Mouse (Mus musculus): Measurements from ENCODE around the gene Cstb.

The Cstb gene

DNA sequence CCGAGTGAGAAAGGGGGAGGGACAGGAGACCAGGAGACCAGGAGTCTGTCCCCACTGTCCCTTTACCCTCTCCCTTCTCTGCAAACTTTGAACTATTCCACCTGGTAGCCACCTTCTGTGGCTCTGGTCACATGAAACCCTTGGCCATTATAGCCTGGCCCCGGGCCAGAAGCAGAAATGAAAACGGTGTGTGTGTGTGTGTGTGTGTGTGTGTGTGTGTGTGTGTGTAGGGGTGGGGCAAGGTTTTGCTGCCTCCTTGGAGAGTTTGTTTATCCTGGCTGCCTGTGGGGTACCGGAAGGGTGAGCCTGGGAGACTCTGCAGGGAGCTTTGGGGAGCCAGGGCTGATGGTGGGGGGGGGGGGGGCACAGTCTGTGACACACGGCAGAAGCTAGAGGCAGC is 35.0 kb downstream of the Cstb start:
- DNase-seq (ENCODE audit: low read depth, low spot score): no peak

DNA sequence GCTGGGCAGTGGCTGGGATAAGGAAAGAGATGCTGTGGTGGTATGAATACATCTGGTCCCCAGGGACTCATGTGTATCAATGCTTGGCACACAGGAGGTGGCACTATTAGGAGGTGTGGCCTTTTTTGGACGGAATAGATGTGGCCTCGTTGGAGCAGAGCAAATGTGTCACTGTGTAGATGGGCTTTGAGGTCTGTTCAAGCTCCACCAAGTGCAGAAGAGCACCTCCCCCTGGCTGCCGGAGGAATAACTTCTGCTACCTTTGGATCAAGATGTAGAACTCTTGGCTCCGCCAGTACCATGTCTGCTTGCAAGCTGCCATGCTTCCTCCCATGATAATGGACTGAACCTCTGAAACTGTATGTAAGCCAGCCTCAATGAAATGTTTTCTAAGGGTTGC is 36.3 kb downstream of the Cstb start:
- no peak for DNase-seq (ENCODE audit: low read depth, low spot score)

DNA sequence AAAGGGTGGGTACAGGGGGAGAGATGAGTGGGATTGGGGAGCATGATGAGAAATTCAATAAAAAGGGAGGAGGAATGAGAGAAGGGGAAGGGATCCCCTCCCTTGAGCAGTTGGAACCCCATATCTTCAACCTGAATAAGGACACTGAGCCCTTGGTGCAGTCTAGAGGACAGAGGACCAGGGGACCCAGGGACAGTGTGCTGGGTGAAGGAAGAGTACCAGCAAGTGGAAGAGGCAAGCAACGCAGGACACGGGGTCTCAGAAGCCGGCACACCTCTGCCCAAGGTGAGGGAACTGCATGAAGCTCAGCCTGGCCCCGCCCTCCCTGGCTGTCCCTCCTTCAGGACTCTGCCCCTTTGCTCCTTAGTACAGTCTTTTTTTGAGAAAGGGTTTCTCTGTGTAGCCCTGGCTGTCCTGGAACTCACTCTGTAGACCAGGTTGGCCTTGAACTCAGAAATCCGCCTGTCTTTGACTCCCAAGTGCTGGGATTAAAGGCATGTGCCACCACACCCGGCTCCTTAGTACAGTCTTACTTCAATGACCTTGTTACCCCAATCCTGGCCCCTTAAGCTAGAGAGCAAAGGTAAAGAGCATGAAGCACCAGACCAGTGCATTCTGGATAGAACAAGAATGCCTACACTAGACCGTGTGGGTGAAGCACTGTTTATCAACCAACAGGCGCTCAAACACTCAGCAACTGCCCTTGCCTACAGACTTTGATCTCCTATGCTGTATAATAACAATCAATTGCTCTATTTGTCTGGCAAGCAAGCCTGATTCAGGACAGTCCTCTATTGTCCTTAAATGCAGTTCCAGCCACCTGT is 37.7 kb downstream of the Cstb start:
- no peak for DNase-seq (ENCODE audit: low read depth, low spot score)

DNA sequence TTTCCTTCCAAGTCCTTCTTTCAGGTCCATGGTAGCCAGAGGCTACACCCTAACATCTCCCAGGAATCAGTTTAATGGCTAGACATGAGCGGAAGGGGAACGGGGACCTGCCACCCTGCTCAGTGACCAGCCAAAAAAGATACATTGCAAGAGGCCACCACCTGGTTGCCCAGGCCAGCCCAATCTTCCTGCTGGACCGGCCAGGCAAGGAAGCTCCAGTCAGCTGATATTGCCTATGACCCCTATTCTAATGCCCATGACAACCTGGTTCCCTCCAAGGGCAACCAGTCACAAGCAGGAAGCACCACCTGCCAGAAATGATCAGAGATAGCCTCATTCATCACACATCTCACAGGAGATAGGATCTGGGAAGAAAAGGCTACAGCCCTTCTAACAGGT is 38.3 kb downstream of the Cstb start:
- no peak for DNase-seq (ENCODE audit: low read depth, low spot score)

DNA sequence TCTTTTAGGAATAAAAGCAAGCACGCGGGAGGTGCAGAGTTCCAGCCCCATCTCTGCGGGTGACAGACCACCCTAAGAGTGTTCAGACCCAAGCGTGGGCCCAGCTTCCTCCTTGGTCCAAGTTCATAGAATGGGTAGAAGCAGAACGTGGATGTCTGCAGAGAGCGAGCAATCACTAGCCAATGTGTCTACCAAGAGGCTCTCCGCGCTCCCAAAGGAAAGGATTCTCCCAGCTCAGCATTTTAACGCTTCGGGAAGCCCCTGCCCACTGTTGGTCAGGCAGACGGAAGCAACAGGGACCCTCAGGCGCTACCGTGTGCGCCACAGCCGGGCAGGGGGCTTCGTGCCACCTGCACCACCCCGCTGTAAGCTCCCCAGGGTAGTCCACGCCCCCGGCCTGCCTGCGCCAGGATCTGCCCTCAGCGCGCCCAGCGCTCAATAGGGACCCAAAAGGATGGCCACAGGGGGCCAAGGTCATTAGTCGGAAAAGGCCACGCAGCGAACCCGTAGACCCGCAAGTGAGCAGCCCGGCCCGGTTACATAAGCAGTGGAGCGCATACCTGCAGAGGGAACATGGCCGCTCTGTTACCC is 38.8 kb downstream of the Cstb start:
- no peak for DNase-seq (ENCODE audit: low read depth, low spot score)

DNA sequence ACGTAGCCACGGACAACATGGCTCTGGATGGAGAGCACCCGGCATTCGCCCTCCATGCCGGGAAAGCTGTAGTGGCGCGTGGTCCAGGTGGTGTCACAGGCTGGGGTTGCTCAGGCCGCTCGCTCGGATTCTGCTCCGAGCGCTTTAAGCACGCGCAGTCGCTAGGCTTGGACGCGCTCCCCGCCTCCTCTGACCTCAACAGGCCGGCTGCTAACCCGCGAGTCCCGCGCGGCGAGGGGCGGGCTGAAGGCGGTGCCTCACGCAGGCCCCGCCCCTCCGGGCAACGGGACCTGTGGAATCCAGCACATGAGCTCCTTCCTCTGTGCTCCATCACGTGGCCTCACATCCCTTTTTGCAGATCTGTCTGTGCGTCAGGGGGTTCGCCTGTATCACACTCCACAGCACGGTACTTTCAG is 39.3 kb downstream of the Cstb start, which contains the start of gene Pdxk:
Gene Pdxk, minus strand, starts transcription at position 184 of the 416 bp plus-strand sequence.
- DNase-seq (ENCODE audit: low read depth, low spot score): peak; percentile 90

DNA sequence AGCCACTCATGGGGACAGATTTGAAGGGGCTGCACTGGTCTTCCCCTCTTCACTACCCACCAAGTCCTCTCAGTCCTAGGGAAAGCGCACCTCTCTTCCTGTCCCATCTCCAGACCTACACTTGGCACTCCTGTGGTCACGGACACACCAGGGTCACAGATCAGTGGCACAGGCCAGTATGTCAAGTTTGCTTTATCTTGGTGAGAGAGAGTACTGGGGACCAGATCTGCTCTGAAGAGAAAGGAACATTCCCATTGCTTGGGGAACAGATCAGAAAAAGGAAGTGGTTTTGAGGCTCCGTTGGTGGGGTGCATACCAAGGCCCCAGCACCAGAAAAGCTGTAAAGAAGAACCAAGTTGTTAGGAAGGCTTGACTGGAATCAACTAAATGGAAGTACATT is 40.0 kb downstream of the Cstb start:
- DNase-seq (ENCODE audit: low read depth, low spot score): no peak

DNA sequence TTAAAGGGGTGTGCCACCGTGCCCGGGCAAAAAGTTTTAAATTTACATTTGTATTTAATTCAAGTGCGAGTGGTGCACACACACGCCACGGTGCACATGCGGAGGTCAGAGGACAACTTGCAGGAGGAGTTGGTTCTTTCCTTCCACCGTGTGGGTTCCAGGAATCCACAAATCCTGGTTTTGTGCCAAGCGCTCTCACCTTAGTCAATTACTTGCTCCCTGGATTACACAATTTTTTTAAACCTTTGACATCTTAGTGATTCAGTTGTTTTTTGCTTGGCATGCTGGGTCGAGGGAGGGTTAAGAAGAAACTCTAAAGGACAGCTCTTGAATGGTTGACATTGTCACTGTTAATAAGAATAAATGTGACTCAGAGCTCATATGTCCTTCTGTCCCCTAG is 41.2 kb downstream of the Cstb start:
- DNase-seq (ENCODE audit: low read depth, low spot score): no peak

DNA sequence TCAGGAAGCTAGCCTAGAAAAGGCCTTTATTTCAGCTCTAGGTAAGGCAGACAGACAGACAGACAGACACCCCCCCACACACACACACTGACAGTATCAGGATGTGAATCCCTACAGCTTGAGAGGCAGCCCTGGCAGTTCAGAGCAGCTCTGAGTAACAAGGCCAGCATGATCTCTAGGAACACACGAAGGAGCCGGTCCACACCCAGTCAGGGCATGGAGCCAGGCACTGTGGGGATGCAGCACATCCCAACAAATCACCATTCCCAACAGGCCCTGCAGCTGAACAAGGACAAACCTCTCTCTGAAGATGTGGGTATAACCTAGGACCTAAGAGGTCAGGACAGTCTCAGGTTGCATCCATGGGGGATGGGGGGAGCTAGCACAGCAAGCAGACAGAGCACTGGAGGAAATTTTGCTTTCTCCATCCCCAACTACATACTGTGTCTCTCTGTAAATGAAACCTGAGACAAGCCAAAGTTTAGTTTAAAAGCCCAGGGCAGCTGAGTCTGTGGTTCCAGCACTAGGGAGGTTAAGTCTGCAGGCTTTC is 42.4 kb downstream of the Cstb start:
- peak; percentile 77 for DNase-seq (ENCODE audit: low read depth, low spot score)

DNA sequence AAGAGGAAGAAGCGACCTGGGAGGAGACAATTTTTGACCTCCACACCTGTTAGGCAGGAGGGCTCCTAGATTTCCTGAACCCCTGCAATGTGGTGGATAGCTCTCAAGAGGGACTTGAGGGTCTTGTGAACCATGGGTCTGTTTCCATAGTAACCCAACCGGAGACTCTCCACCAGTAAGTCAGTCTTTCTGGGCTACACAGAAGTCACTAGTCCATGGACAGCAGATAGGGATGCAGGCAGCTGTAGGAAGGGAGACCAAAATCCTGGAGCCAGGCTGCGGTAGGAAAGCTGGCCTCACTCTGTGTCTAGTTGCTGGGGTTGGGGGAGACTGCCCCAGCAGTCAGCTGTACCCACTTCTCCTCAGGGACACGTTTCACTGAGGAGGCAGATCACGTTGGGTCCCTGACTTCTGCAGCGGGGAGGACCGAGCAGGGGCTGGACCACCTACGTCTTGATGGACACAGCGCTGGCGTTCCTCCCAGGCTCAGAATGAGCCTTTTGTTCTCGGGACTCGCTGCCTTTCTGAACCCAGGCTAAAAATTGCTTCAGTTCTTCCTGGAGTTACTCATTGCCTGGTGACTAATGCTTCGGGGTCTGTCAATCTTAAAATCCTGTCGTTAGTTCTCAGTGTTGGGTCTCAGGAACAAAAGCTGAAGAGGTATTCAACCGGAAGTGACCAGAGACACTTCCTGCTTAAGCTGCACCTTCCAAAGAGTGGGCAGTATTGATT is 45.3 kb downstream of the Cstb start:
- DNase-seq (ENCODE audit: low read depth, low spot score): peak; percentile 95

DNA sequence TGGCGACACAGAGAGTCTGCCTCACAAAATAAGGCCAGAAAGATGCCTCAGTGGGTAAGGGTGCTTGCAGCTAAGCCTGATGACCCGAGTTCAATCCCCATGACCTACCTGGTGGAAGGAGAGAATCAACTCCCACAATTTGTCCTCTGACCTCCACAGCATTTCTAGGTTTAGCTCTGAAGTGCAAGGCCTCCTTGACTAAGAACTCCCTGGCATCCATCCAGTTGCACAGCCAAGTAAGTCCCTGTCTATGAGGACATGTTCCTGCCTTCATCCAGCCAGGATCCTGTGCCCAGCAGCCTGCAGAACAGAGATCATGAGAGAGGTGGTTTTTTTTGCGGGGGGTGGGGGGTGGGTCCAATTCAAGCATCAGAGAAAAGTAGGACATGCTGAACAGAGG is 46.6 kb downstream of the Cstb start:
- DNase-seq (ENCODE audit: low read depth, low spot score): peak; percentile 33

DNA sequence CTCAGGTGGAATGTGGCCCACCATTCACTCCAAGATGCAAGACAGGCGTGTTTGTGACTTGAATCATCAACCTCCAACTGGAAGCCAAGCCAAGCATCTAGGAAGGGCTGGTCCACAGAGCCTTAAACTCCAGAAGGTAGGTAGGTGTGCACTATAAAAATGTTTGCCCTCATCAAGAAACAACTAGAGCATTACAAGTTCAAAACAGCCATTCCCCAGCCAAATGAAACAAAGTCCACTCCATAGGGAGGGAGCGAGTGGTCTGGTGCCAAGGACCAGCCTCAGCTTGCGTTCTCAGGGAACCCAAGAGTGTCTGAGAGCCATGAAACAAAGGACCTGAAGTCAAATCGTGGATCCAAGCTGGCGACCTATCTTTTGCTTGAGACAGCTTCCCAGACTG is 48.0 kb downstream of the Cstb start:
- DNase-seq (ENCODE audit: low read depth, low spot score): no peak

DNA sequence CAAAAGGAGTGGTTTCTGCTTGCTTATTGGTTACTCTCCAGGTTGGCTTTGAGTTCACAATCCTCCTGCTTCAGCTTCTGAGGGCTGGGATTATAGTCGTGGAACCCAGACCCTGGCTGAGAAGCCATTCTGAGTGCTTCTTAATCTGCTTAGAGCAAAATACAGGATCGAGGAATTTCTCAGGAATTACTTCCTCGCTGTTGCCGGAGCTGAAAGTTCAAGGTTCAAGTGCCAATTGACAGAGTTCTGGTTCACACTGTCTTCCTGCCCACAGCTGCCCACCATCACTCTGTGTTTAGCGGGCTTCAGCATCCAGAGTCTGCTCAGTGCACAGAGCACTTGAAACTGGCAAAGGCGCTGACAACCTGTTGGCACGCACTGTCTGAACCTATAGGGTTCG is 49.3 kb downstream of the Cstb start:
- DNase-seq (ENCODE audit: low read depth, low spot score): no peak

DNA sequence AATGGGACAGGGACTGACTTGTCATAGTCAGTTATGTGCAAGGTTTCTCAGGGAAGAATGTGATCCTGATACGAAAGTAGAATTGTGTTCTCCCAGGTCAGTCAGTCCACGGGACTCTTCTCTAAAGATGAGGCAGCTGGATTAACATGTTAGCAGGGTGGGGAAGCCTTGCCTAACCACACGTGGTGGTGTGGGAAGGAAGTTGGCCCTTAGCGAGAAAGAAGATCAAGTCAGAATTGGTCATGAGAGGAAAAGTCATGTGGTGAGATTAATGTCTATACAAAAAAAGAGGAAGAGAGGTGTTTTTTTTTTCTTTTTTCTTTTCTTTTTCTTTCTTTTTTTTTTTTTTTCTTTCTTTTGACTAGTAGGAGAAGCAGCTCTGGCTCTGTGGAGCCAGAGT is 51.4 kb downstream of the Cstb start:
- DNase-seq (ENCODE audit: low read depth, low spot score): no peak

All from 3T3-L1 (cell line).